Mouse (Mus musculus): Measurements from ENCODE around the gene Pbld2. TPM values are rescaled to one million over a fixed set of nuclear protein-coding genes. Genes with fewer than 3 reads are reported as not detected.
A peak's percentile ranks its signal among the peaks of the same experiment; 100 is the strongest.

Gene Pbld2
- total RNA-seq (2021), result 1 to 10 TPM; 1.3 to 1.6 TPM

DNA sequence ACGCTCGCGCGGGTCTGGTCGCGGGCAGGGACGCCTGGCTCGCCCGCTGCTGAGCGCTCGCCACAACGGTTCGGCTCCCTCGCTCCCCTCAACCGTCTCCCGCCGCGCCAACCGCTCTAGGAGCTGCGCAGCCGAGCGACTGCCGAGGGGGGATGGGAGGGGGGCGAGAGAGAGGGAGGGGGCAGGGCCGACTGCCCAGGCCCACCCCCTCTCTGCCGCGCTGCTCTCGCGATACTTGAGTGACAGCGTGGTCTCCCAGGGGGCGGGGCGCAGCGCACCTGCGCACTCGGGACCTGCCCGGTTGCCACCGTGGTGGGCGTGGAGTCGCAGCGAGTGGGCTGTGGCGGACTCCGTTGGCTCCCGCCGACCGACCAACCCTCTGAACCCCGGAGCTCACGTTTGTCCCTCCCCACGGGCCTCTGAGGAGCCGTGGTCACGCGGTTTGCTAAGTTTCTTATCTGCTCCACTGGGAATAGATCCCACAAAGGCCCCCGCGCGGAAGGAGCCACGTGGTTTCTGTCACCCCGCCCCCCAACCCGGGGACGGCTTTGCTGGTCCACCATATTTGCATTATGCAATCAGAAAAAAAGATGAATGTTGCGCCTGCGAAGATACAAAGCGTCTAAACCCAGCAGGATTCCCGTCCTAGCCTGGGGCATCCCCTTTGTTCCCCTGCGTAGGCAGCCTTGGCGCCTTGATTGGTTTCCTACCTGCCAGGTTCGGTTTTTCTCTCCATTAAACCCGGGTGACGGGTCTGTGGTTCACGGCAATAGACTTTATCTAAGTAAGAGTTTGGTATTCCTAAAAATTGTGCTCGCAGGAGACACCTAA lies at the start of gene Pbld2, which contains the start of gene Hnrnph3:
Gene Pbld2, plus strand, starts transcription at position 567 of the 831 bp plus-strand sequence.
Gene Hnrnph3, minus strand, starts transcription at position 469 of the 831 bp plus-strand sequence.
- DNase-seq (ENCODE audit: extremely low spot score in 1 of 2, low spot score in 1 of 2), result peak; percentile 94 to 98

DNA sequence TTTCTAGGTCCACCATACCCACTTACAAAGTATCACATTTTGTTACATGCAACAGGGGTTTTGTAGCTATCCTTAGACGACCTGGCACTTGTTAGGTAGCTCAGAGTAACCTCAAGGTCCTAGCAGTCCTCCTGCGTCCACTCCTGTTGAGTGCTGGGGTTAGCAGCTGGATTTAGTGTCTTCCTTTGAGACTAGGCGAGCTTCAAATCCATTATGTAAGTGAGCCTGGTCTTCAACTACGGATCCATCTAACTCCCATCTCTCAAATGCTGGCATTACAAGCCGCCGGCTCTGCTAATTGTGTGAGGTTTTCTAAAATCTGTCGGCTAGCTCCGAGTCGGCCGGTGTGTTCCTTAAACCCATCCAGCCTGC lies 44.5 kb upstream of the Pbld2 start:
- DNase-seq (ENCODE audit: extremely low spot score in 1 of 2, low spot score in 1 of 2), result no peak

DNA sequence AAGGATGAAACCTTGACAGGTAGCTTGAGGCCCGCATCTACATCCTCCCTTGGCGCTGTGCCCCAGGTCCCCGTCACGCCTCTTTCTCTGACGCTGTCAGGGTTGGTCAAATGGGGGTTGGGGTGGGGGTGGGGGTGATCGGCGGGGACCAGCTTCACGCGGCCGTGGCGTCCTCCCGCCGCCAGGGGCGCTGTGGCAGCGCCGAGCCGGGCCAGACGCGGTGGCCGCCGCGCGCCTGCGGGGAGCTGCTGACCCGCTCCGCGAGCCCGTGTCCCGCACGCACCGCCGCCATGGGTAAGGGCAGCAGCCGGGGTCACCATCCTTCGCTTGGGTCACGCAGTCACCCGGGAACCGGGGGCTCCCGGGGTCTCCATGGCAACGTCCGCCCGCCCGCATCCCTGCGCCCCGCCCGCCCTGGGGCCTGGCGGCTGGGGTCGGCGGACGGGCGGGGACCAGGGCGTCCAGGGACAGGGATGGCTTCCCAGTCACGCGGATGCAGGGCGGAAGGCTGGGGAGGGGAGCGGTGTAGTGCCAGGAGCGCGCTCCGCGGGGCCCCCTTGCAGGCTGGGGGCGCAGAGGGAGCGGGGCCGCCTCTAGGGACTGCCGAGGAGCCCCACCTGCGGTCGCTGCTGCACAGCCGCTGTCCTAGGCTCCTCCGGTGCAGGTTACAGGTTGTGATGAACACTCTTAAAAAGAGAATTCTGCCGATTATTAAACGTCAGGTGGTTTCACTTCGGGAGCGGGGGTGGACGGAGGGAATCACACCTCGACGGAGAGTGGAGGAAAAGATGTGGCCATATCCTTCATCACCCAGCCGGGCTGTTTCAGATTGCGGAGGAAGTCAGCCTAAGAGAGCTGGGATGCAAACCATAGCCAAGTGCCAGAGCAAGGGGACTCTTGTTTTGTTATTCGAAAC lies 43.8 kb upstream of the Pbld2 start, which contains the start of gene Rufy2:
Gene Rufy2, plus strand, starts transcription at position 185 of the 916 bp plus-strand sequence.
- DNase-seq (ENCODE audit: extremely low spot score in 1 of 2, low spot score in 1 of 2), result peak; percentile 89 to 91

DNA sequence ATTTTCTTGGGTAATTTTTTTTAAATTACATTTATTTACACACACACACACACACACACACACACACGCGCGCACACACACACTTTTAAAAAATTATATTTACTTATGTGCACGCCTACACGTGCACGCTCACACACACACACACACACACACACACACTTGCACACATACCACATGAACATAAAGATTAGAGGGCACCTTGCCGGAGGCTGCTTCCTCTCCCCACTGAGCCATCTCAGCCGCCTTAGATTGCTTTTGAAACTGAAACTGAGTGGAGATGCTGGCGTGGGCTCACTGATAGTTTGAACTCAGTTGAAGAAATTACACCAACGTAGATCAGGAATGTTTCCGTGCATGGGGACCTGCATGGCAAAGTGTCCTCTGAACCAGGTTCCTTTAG lies 40.0 kb upstream of the Pbld2 start:
- DNase-seq (ENCODE audit: extremely low spot score in 1 of 2, low spot score in 1 of 2), result no peak

DNA sequence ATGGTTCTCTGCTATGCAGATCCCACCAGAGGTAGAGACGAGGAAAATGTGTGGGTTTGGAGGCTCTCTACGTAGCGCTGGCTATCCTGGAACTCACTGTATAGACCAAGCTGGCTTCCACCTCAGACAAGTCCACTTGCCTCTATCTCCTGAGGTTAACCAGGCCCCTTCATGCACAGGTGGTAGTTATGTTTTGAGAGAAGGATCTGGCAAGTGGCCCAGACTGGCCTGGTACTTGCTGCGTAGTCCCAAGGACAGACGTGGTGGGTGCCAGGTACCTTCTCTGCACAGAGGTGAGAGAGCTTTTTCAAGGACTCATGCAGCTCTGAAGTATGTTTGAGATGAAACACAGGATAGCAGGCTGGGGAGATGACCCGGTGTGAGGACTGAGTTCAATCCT lies 39.6 kb upstream of the Pbld2 start:
- DNase-seq (ENCODE audit: extremely low spot score in 1 of 2, low spot score in 1 of 2), result no peak

DNA sequence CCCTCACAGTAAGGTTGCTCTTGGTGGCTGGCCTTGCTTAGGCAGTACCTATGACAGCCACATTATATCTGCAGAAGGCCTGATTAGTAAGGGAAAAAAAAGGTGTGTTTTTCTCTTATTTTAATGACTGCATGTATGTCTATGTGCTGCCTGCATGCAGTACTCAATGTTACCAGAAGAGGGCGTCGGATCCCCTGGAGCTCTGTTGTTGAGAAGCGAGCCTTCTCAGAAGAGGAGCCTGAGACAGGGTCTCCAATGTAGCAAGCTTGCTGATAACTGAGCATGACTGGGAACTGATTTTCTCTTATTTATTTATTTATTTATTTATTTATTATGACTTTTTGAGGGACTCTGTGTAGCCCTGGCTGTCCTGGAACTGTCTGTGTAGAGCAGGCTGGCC lies 36.8 kb upstream of the Pbld2 start:
- DNase-seq (ENCODE audit: extremely low spot score in 1 of 2, low spot score in 1 of 2), result peak in 1 of 2 experiments; percentile 39

DNA sequence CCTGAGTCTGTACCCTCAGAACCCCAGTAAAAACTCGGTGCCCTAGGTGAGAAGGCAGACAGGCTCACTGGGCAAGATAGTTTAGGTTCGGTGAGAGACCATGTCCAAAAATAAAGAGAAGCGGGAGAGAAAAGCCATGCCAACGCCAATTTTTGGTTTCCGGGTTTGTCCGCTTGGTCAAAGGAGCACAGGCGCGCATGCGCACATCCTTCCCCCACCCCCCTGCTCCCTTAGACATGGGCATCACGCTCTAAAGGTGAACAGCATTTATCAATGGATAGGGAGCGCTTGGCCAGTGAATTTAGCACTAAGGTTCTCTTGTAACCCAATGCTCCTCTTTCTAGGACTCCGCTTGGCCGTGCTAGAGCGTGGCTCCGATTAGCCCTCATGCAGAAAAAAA lies 33.5 kb upstream of the Pbld2 start:
- DNase-seq (ENCODE audit: extremely low spot score in 1 of 2, low spot score in 1 of 2), result no peak

DNA sequence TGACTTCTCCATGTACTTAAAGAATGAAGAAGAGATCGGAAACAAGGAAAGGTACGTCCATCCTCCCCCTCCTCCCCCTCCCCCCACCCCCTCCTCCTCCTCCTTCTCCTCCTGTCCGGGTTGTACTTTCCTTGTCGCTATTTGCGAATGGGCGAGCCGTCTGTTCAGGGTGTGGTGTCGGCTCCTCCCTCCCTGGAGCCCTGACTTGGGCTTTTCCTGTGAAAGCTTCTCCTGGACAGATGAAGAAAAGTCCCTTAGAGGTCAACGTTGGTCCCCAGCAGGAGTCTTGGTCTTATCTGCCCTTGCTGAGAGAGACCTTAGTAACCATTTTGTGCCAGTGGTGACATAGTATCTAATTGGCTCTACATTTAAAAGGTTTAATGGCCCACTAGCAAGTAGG lies 30.1 kb upstream of the Pbld2 start:
- no peak for DNase-seq (ENCODE audit: extremely low spot score in 1 of 2, low spot score in 1 of 2)

DNA sequence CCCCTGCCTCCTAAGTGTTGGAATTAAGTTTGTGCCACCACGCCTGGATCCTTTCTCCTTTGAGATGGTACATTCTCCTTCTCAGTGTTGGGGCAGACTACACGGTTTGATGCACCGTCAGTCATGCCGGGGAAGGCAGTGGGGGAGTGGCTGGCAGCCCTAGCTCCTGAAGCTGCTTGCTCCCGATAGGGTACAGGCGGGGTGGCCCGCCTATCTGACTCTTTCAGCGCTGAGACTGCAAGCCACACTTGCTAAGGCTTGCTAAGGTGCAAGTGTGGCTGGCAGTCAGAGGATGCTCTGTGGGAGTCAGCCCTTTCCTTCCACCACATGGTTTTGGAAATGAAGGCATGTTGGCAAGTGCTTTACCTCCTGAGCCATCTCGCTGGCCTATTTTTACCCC lies 23.5 kb upstream of the Pbld2 start:
- no peak for DNase-seq (ENCODE audit: extremely low spot score in 1 of 2, low spot score in 1 of 2)

DNA sequence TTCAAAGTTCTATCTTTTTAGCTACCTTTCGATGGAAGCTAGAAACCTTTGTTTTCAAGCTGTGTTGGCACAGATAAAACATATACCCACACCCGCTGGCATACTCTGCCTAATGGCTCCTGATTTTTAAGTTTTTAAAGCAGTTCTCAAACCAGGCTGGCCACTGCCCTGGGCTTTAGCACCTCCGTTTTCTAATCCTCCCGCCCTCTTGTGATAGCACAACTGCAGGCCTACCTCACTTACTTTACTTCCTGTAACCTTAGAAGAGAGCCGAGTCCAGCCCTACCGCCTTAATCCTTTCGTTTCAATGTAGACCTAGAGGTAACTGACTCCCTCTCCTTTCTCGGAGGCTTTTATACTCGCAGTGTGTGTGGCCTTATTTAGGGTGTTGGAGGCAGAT lies 20.9 kb upstream of the Pbld2 start:
- no peak for DNase-seq (ENCODE audit: extremely low spot score in 1 of 2, low spot score in 1 of 2)

DNA sequence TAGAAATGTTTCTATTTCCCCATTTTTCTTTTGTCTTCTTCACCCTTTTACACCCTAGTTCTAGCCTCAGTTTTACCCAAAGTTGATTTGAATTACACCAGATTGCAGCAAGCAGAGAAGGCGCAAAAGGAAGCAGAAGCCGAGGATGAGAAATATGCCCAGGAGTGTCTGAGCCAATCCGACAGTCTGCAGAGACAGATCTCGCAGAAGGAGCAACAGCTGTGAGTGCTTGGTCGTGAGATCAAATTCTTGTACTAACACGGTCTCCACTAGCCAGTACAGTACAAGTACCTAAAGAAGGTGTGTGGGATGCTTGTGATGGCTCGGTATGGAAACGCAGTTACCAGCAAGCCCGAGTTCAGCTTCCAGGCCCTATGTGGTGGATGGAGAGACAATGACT lies 19.6 kb upstream of the Pbld2 start:
- DNase-seq (ENCODE audit: extremely low spot score in 1 of 2, low spot score in 1 of 2), result peak; percentile 24 to 54

DNA sequence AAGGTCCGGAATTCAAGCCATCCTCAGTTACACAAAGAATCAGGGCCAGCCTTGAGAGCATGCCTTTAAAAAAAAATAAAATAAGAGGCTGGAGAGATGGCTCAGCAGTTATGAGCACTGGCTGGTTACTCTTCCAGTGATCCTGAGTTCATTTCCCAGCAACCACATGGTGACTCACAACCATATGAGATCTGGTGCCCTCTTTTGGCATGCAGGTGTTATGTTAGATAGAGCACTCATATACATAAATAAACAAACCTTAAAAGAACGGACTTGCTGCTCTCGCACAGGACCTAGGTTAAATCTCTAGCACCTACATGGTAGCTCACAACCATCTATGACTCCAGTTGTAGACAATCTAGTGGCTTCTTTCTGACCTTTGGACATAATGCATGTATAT lies 15.9 kb upstream of the Pbld2 start:
- no peak for DNase-seq (ENCODE audit: extremely low spot score in 1 of 2, low spot score in 1 of 2)

DNA sequence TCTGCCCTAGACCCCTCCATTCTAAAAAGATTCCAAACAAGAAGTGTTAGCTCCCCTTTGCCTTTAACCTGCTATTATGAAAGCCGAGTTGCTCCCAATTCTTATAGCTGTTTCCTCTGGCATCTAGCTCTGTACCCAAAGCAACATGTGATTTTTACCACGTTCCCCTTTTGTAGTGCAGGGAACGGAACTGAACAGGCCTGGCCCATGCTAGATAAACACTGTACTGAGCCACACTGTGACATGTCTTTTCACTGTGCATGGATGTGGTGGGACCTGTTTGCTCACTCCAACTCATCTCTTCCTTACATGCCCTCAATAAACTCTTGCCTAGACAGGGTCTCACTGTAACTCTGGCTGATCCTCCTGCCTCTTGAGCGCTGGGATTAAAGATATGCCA lies 13.8 kb upstream of the Pbld2 start:
- no peak for DNase-seq (ENCODE audit: extremely low spot score in 1 of 2, low spot score in 1 of 2)

DNA sequence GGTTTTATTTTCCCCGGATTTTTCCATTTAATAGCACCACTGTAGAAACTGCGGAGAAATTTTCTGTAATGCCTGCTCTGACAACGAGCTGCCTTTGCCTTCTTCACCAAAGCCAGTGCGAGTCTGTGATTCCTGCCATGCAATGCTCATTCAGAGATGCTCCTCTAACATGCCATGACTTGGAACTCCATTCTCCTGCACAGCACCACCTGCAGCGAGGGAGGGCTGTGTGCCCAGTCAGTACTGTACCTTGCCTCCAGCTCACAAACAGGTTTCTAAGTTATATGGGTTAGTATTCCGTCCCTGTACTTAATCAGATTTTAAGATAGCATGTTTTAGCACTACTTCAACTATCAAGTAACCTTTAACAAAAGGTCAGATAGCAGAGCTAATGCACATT lies 12.6 kb upstream of the Pbld2 start:
- no peak for DNase-seq (ENCODE audit: extremely low spot score in 1 of 2, low spot score in 1 of 2)

DNA sequence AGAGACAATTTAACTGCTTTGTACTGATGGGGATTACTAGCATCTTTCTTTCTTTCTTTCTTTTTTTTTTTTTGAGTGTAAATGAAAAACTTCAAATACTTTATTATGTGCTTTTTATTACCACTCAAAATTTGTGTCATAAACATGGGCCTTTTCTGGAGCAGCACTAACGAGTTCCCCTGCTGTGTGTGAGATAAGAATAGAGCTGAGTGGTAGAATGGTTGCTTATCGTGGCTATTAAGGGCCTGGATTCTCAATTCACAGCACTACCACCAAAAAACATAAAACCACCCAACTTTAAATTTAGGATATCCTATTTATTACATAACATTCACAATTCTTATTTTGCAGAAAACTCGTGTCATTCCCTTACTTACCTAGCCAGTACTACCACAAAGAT lies 10.6 kb upstream of the Pbld2 start:
- no peak for DNase-seq (ENCODE audit: extremely low spot score in 1 of 2, low spot score in 1 of 2)

DNA sequence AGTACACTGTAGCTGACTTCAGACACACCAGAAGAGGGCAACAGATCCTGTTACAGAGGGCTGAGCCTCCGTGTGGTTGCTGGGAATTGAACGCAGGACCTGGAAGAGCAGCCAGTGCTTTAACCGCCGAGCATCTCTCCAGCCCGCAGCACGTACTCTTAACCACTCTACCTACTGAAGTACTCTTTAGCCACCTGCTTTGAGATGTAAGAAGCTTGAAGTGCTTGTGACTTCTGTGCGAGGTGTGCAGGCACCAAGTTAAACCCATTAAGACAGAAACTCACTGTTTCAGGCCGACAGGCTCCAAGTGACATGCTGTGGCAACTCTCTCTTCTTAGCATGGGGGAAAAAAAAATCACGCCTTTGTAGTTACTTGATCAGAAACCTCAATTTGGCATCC lies 9.9 kb upstream of the Pbld2 start:
- DNase-seq (ENCODE audit: extremely low spot score in 1 of 2, low spot score in 1 of 2), result no peak

DNA sequence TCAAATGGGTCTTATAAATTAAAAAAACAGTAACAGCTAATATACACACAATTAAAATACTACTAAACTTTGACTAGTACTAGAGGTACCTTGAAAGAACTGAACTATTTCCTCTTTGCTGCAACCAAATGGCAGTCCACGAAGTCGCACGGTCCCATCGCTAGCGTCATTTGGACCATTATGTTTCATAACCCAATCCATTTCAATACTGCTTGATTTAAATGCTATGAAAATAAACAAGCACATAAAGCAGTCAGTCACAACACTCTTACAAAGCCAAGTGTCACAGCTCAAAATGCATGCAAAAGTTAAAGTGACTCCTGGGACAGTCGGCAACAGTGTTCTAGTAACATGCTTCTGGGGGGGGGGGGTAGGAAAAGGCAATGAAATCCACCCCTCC lies 4.8 kb upstream of the Pbld2 start:
- no peak for DNase-seq (ENCODE audit: extremely low spot score in 1 of 2, low spot score in 1 of 2)

DNA sequence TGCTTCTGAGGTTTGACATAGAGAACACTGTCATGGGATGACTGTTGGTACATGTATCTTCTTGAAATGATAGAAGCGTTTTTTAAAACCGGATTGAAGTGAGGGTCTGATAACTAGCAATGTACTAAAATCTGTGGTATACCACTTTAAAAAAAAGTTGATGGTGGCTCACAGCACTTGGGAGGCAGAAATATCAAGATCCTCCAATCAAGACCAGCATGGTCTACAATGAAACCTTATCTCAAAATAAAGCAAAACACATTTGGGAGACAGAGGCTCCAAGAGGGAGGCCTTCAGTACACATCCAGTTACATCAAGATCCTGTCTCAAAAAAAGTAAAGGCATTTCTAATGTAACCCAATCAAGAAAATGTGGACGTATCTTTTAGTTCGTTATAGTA lies 2.4 kb upstream of the Pbld2 start:
- DNase-seq (ENCODE audit: extremely low spot score in 1 of 2, low spot score in 1 of 2), result no peak

DNA sequence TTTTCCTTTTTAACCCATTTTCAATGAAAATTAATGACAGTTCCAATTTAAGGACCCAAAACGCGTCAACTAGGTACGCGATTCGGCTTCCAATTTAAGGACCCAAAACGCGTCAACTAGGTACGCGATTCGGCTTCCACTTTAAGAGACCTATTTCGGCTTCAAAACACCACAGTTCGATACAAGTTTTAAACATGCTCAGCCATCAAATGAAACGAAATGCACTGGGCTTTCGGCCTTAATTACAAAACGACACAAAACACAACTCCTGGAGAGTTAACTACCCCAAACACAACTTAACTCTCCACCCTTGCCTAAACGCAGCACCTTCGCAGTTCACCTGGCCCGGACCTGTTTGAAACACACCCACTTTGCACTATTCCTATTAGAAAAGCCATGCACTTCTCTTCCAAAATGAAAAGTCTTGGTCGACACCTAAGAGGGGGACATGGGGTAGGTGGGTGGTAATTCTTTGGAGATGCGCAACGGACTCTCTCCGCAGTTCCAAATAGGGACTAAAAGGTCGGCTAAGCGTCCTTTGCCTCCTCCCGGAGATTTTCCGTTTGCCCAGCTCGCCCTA lies 1.5 kb upstream of the Pbld2 start:
- no peak for DNase-seq (ENCODE audit: extremely low spot score in 1 of 2, low spot score in 1 of 2)

DNA sequence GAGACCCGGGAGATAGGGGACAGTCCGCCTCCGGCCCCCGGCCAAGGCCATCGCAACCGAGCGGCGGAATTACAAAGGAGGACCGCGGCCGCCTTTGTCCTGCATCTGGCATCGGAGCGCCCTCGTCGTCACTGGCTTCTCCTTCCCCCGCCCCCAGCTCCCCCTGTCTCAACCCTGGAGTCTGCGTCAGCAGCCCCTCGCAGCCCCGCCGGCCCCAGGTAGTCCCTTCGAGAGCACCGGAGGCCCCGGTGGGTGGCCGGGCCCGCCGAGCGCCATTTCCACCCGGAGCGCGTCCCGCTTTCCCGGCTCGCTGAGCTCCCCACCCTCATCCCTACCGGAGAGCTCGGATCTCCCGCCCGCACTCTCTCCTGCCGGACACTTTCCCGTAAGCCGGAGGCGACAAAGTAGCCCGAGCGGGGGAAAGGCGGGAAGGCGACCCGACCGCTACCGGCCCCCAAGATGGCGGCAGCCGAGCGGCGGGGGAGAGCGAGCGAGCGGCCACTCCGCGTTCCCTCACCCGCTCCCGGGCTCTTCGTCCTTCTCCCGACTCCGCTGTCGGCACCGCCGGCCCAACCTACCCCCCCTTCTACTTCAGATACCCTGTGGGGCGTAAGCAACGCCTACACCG lies 880 bp upstream of the Pbld2 start:
- DNase-seq (ENCODE audit: extremely low spot score in 1 of 2, low spot score in 1 of 2), result peak; percentile 54 to 70

DNA sequence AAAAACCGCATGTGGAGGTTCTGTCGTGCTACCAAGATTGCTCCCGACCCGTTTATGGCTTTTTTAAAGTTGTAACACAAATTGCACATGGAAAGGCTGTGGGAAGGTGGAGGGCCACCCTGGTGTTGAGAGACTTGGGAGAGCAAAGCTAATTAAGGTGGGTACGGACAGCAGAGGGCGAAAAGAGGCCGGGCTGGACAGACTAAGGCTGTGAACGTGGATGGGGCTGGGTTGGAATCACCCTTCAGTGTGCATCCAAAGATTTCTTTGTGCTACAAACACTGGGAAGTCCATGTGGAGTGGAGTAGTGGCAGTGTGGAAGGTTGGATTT lies 430 bp downstream of the Pbld2 start:
- DNase-seq (ENCODE audit: extremely low spot score in 1 of 2, low spot score in 1 of 2), result peak in 1 of 2 experiments; percentile 39
